Comparison of ENCODE assay signal across 34 mouse cellular contexts in genomic region chr2:148091657-148092056, GRCm38 (mm10). TPM values are rescaled to one million over a fixed set of nuclear protein-coding genes. Genes with fewer than 3 reads are reported as not detected.
A peak's percentile ranks its signal among the peaks of the same experiment; 100 is the strongest.
DNase-seq lines count a peak whose midpoint lies in the region; ATAC-seq and TF ChIP-seq lines count a peak whose summit lies in the region.
"Had no signal": no experiment of that assay in that cellular context is flagged by ENCODE, and none has a peak within 500 bp of the region (broad histone marks: within the 10 kb centered on the region; RNA-seq: fewer than 3 reads in every experiment).

No protein-coding gene starts in this region.

- no peaks in the 10 kb centered on the region for H3K9me3 ChIP-seq in kidney, embryonic 16.5 days (ENCODE audit: low read length)
- no peaks in the 10 kb centered on the region for H3K9me3 ChIP-seq in lung, embryonic 16.5 days (ENCODE audit: control insufficient read depth, low read length)
- H3K9me3 ChIP-seq: heart, embryonic 13.5 days; hindbrain, embryonic 12.5 days; intestine, embryonic 15.5 days; limb, embryonic 13.5 days; midbrain, embryonic 12.5 days had no signal

- H3K4me3 ChIP-seq in kidney, embryonic 16.5 days (ENCODE audit: low read length): no peak overlapping the region
- H3K4me3 ChIP-seq in lung, embryonic 16.5 days (ENCODE audit: low read length): no peak overlapping the region
- no peak overlapping the region for H3K4me3 ChIP-seq in myocyte
- H3K4me3 ChIP-seq: erythroblast, embryonic 14.5 days; gastrocnemius, adult 2 months; heart, embryonic 13.5 days; hindbrain, embryonic 12.5 days; intestine, embryonic 15.5 days; layer of hippocampus, adult 2 months; limb, embryonic 13.5 days; midbrain, embryonic 12.5 days had no signal

- DNase-seq in kidney, adult 11 months: no peak
- DNase-seq in lung, postnatal 25 days (ENCODE audit: low spot score): no peak
- peak; percentile 34 for DNase-seq in lung, postnatal 14 days
- DNase-seq in gastrocnemius, adult 8-10 months (ENCODE audit: low spot score in 2 of 2): no peak
- DNase-seq: adrenal gland, adult 2 months; adrenal gland, postnatal 36 days; B cell, adult 2 months; cerebellum, adult 2 months; cerebellum, postnatal 14 days; gastrocnemius, adult 2 months; heart, postnatal 10 days; kidney, postnatal 14 days; thymus, postnatal 25 days had no signal

- no peak overlapping the region for H3K4me2 ChIP-seq in kidney, embryonic 16.5 days (replicated peaks; ENCODE audit: low read depth, low read length)
- no peak overlapping the region for H3K4me2 ChIP-seq in lung, embryonic 16.5 days (ENCODE audit: low read depth, low read length)
- H3K4me2 ChIP-seq in myocyte (ENCODE audit: low read depth): no peak overlapping the region
- H3K4me2 ChIP-seq: heart, embryonic 13.5 days; hindbrain, embryonic 12.5 days; intestine, embryonic 15.5 days; limb, embryonic 13.5 days; liver, embryonic 11.5 days; midbrain, embryonic 12.5 days had no signal

- no peaks in the 10 kb centered on the region for H3K79me2 ChIP-seq in myocyte (ENCODE audit: control insufficient read depth, insufficient read depth)

- H3K27me3 ChIP-seq in kidney, embryonic 16.5 days (ENCODE audit: insufficient read depth, low read length): no peaks in the 10 kb centered on the region
- no peaks in the 10 kb centered on the region for H3K27me3 ChIP-seq in lung, embryonic 16.5 days (ENCODE audit: control insufficient read depth, insufficient read depth, low read depth, low read length)
- no peaks in the 10 kb centered on the region for H3K27me3 ChIP-seq in myocyte (ENCODE audit: control insufficient read depth, insufficient read depth, insufficient read length)
- H3K27me3 ChIP-seq: heart, embryonic 13.5 days; hindbrain, embryonic 12.5 days; intestine, embryonic 15.5 days; midbrain, embryonic 12.5 days had no signal

- no peaks in the 10 kb centered on the region for H3K36me3 ChIP-seq in kidney, embryonic 16.5 days (ENCODE audit: insufficient read depth, low read length)
- no peaks in the 10 kb centered on the region for H3K36me3 ChIP-seq in lung, embryonic 16.5 days (ENCODE audit: control insufficient read depth, insufficient read depth, low read length)
- no peaks in the 10 kb centered on the region for H3K36me3 ChIP-seq in myocyte (ENCODE audit: control insufficient read depth, insufficient read depth)
- H3K36me3 ChIP-seq: heart, embryonic 13.5 days; hindbrain, embryonic 12.5 days; intestine, embryonic 15.5 days; limb, embryonic 13.5 days; midbrain, embryonic 12.5 days had no signal

- TF ChIP-seq POLR2A in myocyte (IDR thresholded peaks at IDR 0.05; ENCODE audit: insufficient read length, low read depth): no peak

- H3K9ac ChIP-seq in kidney, embryonic 16.5 days (replicated peaks; ENCODE audit: low read length): no peak overlapping the region
- no peak overlapping the region for H3K9ac ChIP-seq in lung, embryonic 16.5 days (ENCODE audit: low read length)
- H3K9ac ChIP-seq: heart, embryonic 13.5 days; hindbrain, embryonic 12.5 days; intestine, embryonic 15.5 days; limb, embryonic 13.5 days; midbrain, embryonic 12.5 days had no signal

- no peak overlapping the region for H3K27ac ChIP-seq in kidney, embryonic 16.5 days (ENCODE audit: low read length)
- H3K27ac ChIP-seq in lung, embryonic 16.5 days (ENCODE audit: low read length): no peak overlapping the region
- H3K27ac ChIP-seq: gastrocnemius, adult 2 months; heart, embryonic 13.5 days; hindbrain, embryonic 12.5 days; hindbrain, postnatal 0 days; intestine, embryonic 15.5 days; layer of hippocampus, adult 2 months; limb, embryonic 13.5 days; midbrain, embryonic 12.5 days had no signal

- ATAC-seq in kidney, embryonic 16.5 days (ENCODE audit: low FRiP score, low TSS enrichment): peak; percentile 78; the same call in 1 of the 2 replicates
- ATAC-seq in lung, embryonic 16.5 days (ENCODE audit: low read depth): peak; percentile 70
- ATAC-seq: activated CD4-positive, CD25-positive, alpha-beta regulatory T cell, adult 4 months; forebrain, embryonic 16.5 days; hindbrain, postnatal 0 days; intestine, embryonic 15.5 days had no signal

- no peak overlapping the region for H3ac ChIP-seq in myocyte (ENCODE audit: control insufficient read depth, insufficient read length)

- 52% methylated on average over 6 of the region's 6 CpGs for WGBS in kidney, embryonic 16.5 days
- WGBS in lung, embryonic 16.5 days: 17% methylated on average over 6 of the region's 6 CpGs

- no peaks in the 10 kb centered on the region for H3K4me1 ChIP-seq in kidney, embryonic 16.5 days (ENCODE audit: insufficient read depth, low read length)
- H3K4me1 ChIP-seq in lung, embryonic 16.5 days (replicated peaks; ENCODE audit: control insufficient read depth, insufficient read depth, low read length): no peaks in the 10 kb centered on the region
- H3K4me1 ChIP-seq: heart, embryonic 13.5 days; hindbrain, embryonic 12.5 days; intestine, embryonic 15.5 days; limb, embryonic 13.5 days; midbrain, embryonic 12.5 days had no signal

TF ChIP-seq in myocyte, 11 proteins besides CTCF, POLR2A, EP300 and RAD21:
- TF ChIP-seq TCF3 (IDR thresholded peaks at IDR 0.05; ENCODE audit: insufficient read length, low read depth) (peak; percentile 56), TCF12 (IDR thresholded peaks at IDR 0.05; ENCODE audit: insufficient read depth, poor library complexity, severe bottlenecking) (no peak), MAX (IDR thresholded peaks at IDR 0.05; ENCODE audit: low read depth) (no peak), SRF (IDR thresholded peaks at IDR 0.05; ENCODE audit: control insufficient read depth, insufficient read length, low read depth) (no peak), CEBPB (IDR thresholded peaks at IDR 0.05; ENCODE audit: insufficient read depth, poor library complexity, severe bottlenecking) (no peak), MYOD1 (IDR thresholded peaks at IDR 0.05; ENCODE audit: control insufficient read depth in 1 of 3, insufficient read length in 2 of 3, low read depth in 2 of 3) (peak in 2 of 3 experiments; percentile 13 to 64), POLR2AphosphoS2 (IDR thresholded peaks at IDR 0.05; ENCODE audit: insufficient read length, low read depth) (no peak), REST (IDR thresholded peaks at IDR 0.05; ENCODE audit: insufficient read depth, insufficient read length) (no peak), MYOG (IDR thresholded peaks at IDR 0.05; ENCODE audit: control insufficient read depth in 1 of 3, insufficient read depth in 1 of 3, insufficient read length in 2 of 3, low read depth in 2 of 3) (peak in 1 of 3 experiments; percentile 75), USF1 (IDR thresholded peaks at IDR 0.05; ENCODE audit: low read depth) (no peak), E2F4 (IDR thresholded peaks at IDR 0.05; ENCODE audit: insufficient read depth) (no peak)

RNA-seq across cellular contexts. Expression of gene Foxa2, which starts 44.9 kb away (rescaled TPM):
- 0.14 and 0.49 TPM in 2 replicates for polyA plus RNA-seq in kidney, embryonic 16.5 days (2015; fragmentation: Nextera tagmentation; extraction: Ambion mirVana)
- 32.6 and 38.1 TPM in 2 replicates for polyA plus RNA-seq in lung, embryonic 16.5 days (2015; fragmentation: Nextera tagmentation; extraction: Ambion mirVana)
- 0.49 TPM for polyA plus RNA-seq in myocyte (2012; fragmentation: generic; extraction: Trizol)
- not detected for total RNA-seq in gastrocnemius, adult 8-10 months (2022)
- total RNA-seq: adrenal gland, adult 2 months; adrenal gland, postnatal 36 days; gastrocnemius, adult 2 months; gastrocnemius, postnatal 4 days; heart, adult 8-10 months; heart, postnatal 10 days; layer of hippocampus, adult 2 months; layer of hippocampus, postnatal 25 days; left cerebral cortex, adult 8-10 months; left cerebral cortex, postnatal 36 days; megakaryocyte, adult 5-6 weeks had no signal
- polyA plus RNA-seq: activated CD4-positive, CD25-positive, alpha-beta regulatory T cell, adult 4 months; cerebellum, adult 2 months; cortical plate, adult 2 months; erythroblast, embryonic 14.5 days; forebrain, embryonic 16.5 days had no signal

Comparison
In these comparisons a context has a peak if more than half of its experiments do, and no peak if none do; other contexts are left out.
1. RNA of gene Foxa2, which starts 44.9 kb away (polyA plus RNA-seq): 32.6 to 38.1 TPM in lung, embryonic 16.5 days; 0.49 TPM in myocyte (single experiment) and 0.14 to 0.49 TPM in kidney, embryonic 16.5 days; every median in the first group is over 10 times any median in the second.